Mouse (Mus musculus) hindbrain, postnatal 0 days (tissue): ENCODE data around the gene Eid2. TPM values are rescaled to one million over a fixed set of nuclear protein-coding genes. Genes with fewer than 3 reads are reported as not detected.

Experiments used
- ATAC-seq: fragments of 200-750 bp; cut with Nextera tagmentation; 2 replicates; pipeline ENCODE4 v1.8.0; 2017; ENCODE audit warnings: mild to moderate bottlenecking, moderate TSS enrichment, moderate library complexity
- DNase-seq: peaks from one replicate; pipeline ENCODE4 v3.0.0-alpha.2; 2015; ENCODE audit warnings: low spot score
- H3K27ac ChIP-seq: fragments of 300-500 bp; sonication (generic); 2 replicates; pipeline ENCODE4 v1.5.1; 2014; ENCODE audit warnings: mild to moderate bottlenecking
- H3K27me3 ChIP-seq: fragments of 300-500 bp; sonication (generic); 2 replicates; pipeline ENCODE4 v1.6.1; 2014; ENCODE audit warnings: low read length, mixed read lengths; ENCODE audit not compliant: insufficient read depth
- H3K36me3 ChIP-seq: fragments of 300-500 bp; sonication (generic); 2 replicates; pipeline ENCODE4 v1.6.1; 2014; ENCODE audit warnings: low read length, mixed read lengths; ENCODE audit not compliant: insufficient read depth
- H3K4me1 ChIP-seq: fragments of 300-500 bp; sonication (generic); 2 replicates; pipeline ENCODE4 v1.6.1; 2014; ENCODE audit warnings: antibody characterized with exemption, low read length, mixed read lengths; ENCODE audit not compliant: insufficient read depth
- H3K4me2 ChIP-seq: fragments of 300-500 bp; sonication (generic); 2 replicates; pipeline ENCODE4 v1.6.1; 2014; ENCODE audit warnings: low read depth, mild to moderate bottlenecking, low read length, moderate library complexity, mixed read lengths
- H3K4me3 ChIP-seq: fragments of 300-500 bp; sonication (generic); 2 replicates; pipeline ENCODE4 v1.5.1; 2014; ENCODE audit warnings: low read length
- H3K9ac ChIP-seq: fragments of 300-500 bp; sonication (generic); replicated peaks from 2 replicates; pipeline ENCODE4 v1.6.1; 2014; ENCODE audit warnings: mild to moderate bottlenecking, low read length, moderate library complexity, mixed read lengths
- H3K9me3 ChIP-seq: fragments of 300-500 bp; sonication (generic); 2 replicates; pipeline ENCODE4 v1.6.1; 2016; ENCODE audit warnings: low read length, mixed read lengths
- CTCF ChIP-seq: IDR thresholded peaks from 2 replicates; pipeline ENCODE4 v1.5.1; 2016; ENCODE audit warnings: antibody characterized with exemption, control low read depth, low read depth
- WGBS: fragments of 180-500 bp; shearing (Covaris S2); extraction: QIAGEN DNeasy Blood & Tissue Kit; methylation state at CpG from one replicate; pipeline ENCODE4 v1.1.7; 2014; 5-methylcytosine and 5-hydroxymethylcytosine counted together
- polyA plus RNA-seq: library from polyadenylated mRNA; unstranded; fragments of >200 nt; fragmentation: Nextera tagmentation; extraction: Ambion mirVana; gene quantifications from 2 replicates; pipeline ENCODE4 v1.2.1, GENCODE M21; 2015
- total RNA-seq: library from RNA; depleted of rRNA; stranded (reverse); fragments of >200 nt; gene quantifications from 2 replicates; pipeline ENCODE4 v1.2.3, GENCODE M21; 2014

Gene Eid2
- total and polyA plus RNA-seq, 2 experiments from 2014 or later, result 21.0 to 48.4 TPM

GRCm38 (mm10) chr7:28251976-28252375 is 15.7 kb upstream of the Eid2 start:
- H3K4me3 ChIP-seq, result no peak overlapping the region
- no peaks in the 10 kb centered on the region for H3K27me3 ChIP-seq
- no peak overlapping the region for H3K27ac ChIP-seq
- WGBS, result 89% methylated on average over 17 of the region's 17 CpGs
- H3K9me3 ChIP-seq, result no peaks in the 10 kb centered on the region
- H3K9ac ChIP-seq, result no peak overlapping the region
- H3K4me2 ChIP-seq, result no peak overlapping the region
- no peak for ATAC-seq
- H3K36me3 ChIP-seq, result no peaks in the 10 kb centered on the region
- DNase-seq, result no peak
- TF ChIP-seq CTCF, result no peak
- no peaks in the 10 kb centered on the region for H3K4me1 ChIP-seq

GRCm38 (mm10) chr7:28254591-28254990 is 13.1 kb upstream of the Eid2 start:
- H3K27ac ChIP-seq, result no peak overlapping the region
- no peak for TF ChIP-seq CTCF
- 93% methylated on average over 6 of the region's 6 CpGs for WGBS
- H3K4me2 ChIP-seq, result no peak overlapping the region
- no peak overlapping the region for H3K4me3 ChIP-seq
- no peaks in the 10 kb centered on the region for H3K9me3 ChIP-seq
- DNase-seq (no peak), ATAC-seq (no peak)
- no peaks in the 10 kb centered on the region for H3K36me3 ChIP-seq
- no peaks in the 10 kb centered on the region for H3K4me1 ChIP-seq
- H3K9ac ChIP-seq, result no peak overlapping the region
- no peaks in the 10 kb centered on the region for H3K27me3 ChIP-seq

DNA sequence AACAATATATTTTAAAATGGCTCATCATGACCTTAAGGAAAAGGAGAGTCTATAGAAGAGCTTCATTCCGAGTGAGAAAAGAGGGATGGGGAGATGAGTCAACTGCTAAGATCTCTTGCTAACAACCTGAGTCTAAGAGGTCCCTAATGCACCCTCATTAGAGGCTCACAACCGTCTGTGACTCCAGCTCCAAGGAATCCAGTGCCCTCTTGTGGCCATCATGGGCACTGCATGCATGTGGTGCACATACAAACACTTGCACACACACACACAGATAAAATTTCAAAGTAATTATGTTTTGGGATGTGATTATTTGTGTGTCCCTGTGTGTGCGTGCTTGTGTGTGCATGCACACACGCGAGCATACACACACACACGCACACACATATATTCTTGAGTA is 12.2 kb upstream of the Eid2 start:
- no peak for DNase-seq

GRCm38 (mm10) chr7:28262861-28263260 is 4.8 kb upstream of the Eid2 start:
- Histone ChIP-seq H3K4me1 (no peaks in the 10 kb centered on the region), H3K9ac (no peak overlapping the region), H3K27me3 (no peaks in the 10 kb centered on the region), H3K4me2 (no peak overlapping the region), H3K4me3 (no peak overlapping the region), H3K27ac (no peak overlapping the region), H3K9me3 (no peaks in the 10 kb centered on the region), H3K36me3 (no peaks in the 10 kb centered on the region)
- TF ChIP-seq CTCF, result no peak
- DNase-seq (no peak), ATAC-seq (no peak)
- 38% methylated on average over 5 of the region's 5 CpGs for WGBS

More for the DNA sequence above, 12.2 kb upstream of the Eid2 start:
- H3K9ac ChIP-seq, result no peak overlapping the region
- no peaks in the 10 kb centered on the region for H3K36me3 ChIP-seq
- no peak overlapping the region for H3K4me3 ChIP-seq
- TF ChIP-seq CTCF, result peak; percentile 47
- H3K27ac ChIP-seq, result no peak overlapping the region
- 84% methylated on average over 6 of the region's 6 CpGs for WGBS
- H3K27me3 ChIP-seq, result no peaks in the 10 kb centered on the region
- H3K4me2 ChIP-seq, result no peak overlapping the region
- H3K9me3 ChIP-seq, result no peaks in the 10 kb centered on the region
- ATAC-seq, result no peak
- no peaks in the 10 kb centered on the region for H3K4me1 ChIP-seq

- H3K4me2 ChIP-seq, result no peak overlapping the region
- H3K4me3 ChIP-seq, result no peak overlapping the region
- ATAC-seq (no peak), DNase-seq (peak; percentile 53)
- no peaks in the 10 kb centered on the region for H3K36me3 ChIP-seq
- H3K9me3 ChIP-seq, result no peaks in the 10 kb centered on the region
- no peak overlapping the region for H3K27ac ChIP-seq
- H3K4me1 ChIP-seq, result no peaks in the 10 kb centered on the region
- peak; percentile 32 for TF ChIP-seq CTCF
- WGBS, result 8% methylated on average over 15 of the region's 15 CpGs
- H3K9ac ChIP-seq, result no peak overlapping the region
- H3K27me3 ChIP-seq, result no peaks in the 10 kb centered on the region
Measured at GRCm38 (mm10) chr7:28263786-28264185, 3.9 kb upstream of the Eid2 start.

- ATAC-seq (no peak), DNase-seq (no peak)
- H3K27ac ChIP-seq, result no peak overlapping the region
- H3K4me3 ChIP-seq, result no peak overlapping the region
- no peaks in the 10 kb centered on the region for H3K9me3 ChIP-seq
- no peaks in the 10 kb centered on the region for H3K4me1 ChIP-seq
- no peak overlapping the region for H3K9ac ChIP-seq
- 86% methylated on average over 13 of the region's 13 CpGs for WGBS
- no peak for TF ChIP-seq CTCF
- no peaks in the 10 kb centered on the region for H3K27me3 ChIP-seq
- no peaks in the 10 kb centered on the region for H3K36me3 ChIP-seq
- no peak overlapping the region for H3K4me2 ChIP-seq
Measured at GRCm38 (mm10) chr7:28265391-28265790, 2.3 kb upstream of the Eid2 start.

DNA sequence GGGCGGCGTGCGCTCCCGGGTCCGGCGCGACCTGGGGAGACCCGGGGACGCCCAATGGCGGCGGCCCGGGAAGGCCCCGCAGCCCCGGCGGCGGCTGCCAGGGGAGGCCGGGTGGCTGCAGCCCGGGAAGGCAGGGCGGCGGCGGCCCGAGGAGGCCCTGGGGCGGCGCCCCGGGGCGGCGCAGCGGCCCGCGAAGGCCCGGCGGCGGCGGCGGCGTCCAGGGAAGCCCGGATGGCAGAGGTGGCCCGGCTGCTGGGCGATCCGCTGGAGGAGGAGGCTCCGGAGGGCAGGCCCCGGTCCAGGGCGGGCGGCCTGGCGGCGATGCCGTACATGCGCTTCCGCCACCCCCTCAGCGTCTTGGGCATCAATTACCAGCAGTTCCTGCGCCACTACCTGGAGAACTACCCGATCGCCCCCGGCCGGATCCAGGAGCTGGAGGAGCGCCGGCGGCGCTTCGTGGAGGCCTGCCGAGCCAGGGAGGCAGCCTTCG is 406 bp downstream of the Eid2 start:
- H3K9ac ChIP-seq, result peak overlapping the region; percentile 99
- DNase-seq, result peak; percentile 53
- peak; percentile 79 for ATAC-seq
- peak overlapping the region; percentile 95 for H3K27ac ChIP-seq
- no peaks in the 10 kb centered on the region for H3K4me1 ChIP-seq
- H3K4me2 ChIP-seq, result peak overlapping the region; percentile 80
- H3K27me3 ChIP-seq, result no peaks in the 10 kb centered on the region
- TF ChIP-seq CTCF, result no peak
- peaks cover 1% of the 10 kb centered on the region; the same call in 1 of the 2 replicates for H3K36me3 ChIP-seq
- peak overlapping the region; percentile 92 for H3K4me3 ChIP-seq
- H3K9me3 ChIP-seq, result no peaks in the 10 kb centered on the region
- under 1% methylated on average over 47 of the region's 62 CpGs for whole genome bisulfite sequencing
